Mouse (Mus musculus): ENCODE measurements around the gene Cpa5.

- TF ChIP-seq EP300 (IDR thresholded peaks at IDR 0.05; ENCODE audit: low read depth in 1 of 2, low read length in 2 of 2) (no peak), TCF12 (IDR thresholded peaks at IDR 0.05; ENCODE audit: low read depth, low read length) (no peak), POLR2A (IDR thresholded peaks at IDR 0.05; ENCODE audit: control insufficient read depth in 1 of 2, insufficient read depth in 1 of 2, low read depth in 1 of 2, low read length in 2 of 2, poor library complexity in 1 of 2) (no peak)
Observed at GRCm38 (mm10) chr6:30635361-30635862, 24.6 kb downstream of the Cpa5 start.
